Mouse (Mus musculus) 416B (cell line): ENCODE measurements around the gene Nt5c.
A peak's percentile ranks its signal among the peaks of the same experiment; 100 is the strongest.
"Not testable (repeated sequence)": the region's sequence is repeated elsewhere in the genome, so short reads cannot be mapped to it uniquely, and the experiment has no call there.

Experiments used
- DNase-seq: peaks from one replicate; pipeline ENCODE4 v3.0.0; 2011; ENCODE audit warnings: low read depth

The Nt5c gene

GRCm38 (mm10) chr11:115510507-115510888 is 18.8 kb upstream of the Nt5c start:
- DNase-seq: no peak

- DNase-seq: peak; percentile 52
These were observed 18.3 kb upstream of the Nt5c start for GRCm38 (mm10) chr11:115509773-115510506.

GRCm38 (mm10) chr11:115508061-115508460 is 16.4 kb upstream of the Nt5c start:
- DNase-seq: peak; percentile 41

- DNase-seq: peak; percentile 36
These were observed 14.9 kb upstream of the Nt5c start for GRCm38 (mm10) chr11:115506586-115506985.

- DNase-seq: no peak
These were observed 11.0 kb upstream of the Nt5c start for GRCm38 (mm10) chr11:115502636-115503035.

- not testable (repeated sequence) for DNase-seq
These were observed 4.9 kb upstream of the Nt5c start for GRCm38 (mm10) chr11:115496559-115496958.

- no peak for DNase-seq
These were observed 725 bp upstream of the Nt5c start for GRCm38 (mm10) chr11:115492387-115492786.

- DNase-seq: no peak
These were observed 964 bp downstream of the Nt5c start for GRCm38 (mm10) chr11:115490441-115491355.

- DNase-seq: no peak
These were observed 3.0 kb downstream of the Nt5c start for GRCm38 (mm10) chr11:115488551-115489104.

- DNase-seq: no peak
These were observed 6.5 kb downstream of the Nt5c start for GRCm38 (mm10) chr11:115485155-115485554.

- peak; percentile 74 for DNase-seq
These were observed 7.9 kb downstream of the Nt5c start for GRCm38 (mm10) chr11:115483726-115484125.

GRCm38 (mm10) chr11:115483278-115483677 is 8.4 kb downstream of the Nt5c start:
- no peak for DNase-seq

- no peak for DNase-seq
These were observed 10.0 kb downstream of the Nt5c start for GRCm38 (mm10) chr11:115481553-115482259.

GRCm38 (mm10) chr11:115478296-115478938 is 13.2 kb downstream of the Nt5c start:
- no peak for DNase-seq

GRCm38 (mm10) chr11:115477388-115477787 is 14.3 kb downstream of the Nt5c start:
- peak; percentile 28 for DNase-seq

- DNase-seq: not testable (repeated sequence)
These were observed 15.0 kb downstream of the Nt5c start for GRCm38 (mm10) chr11:115476630-115477029.

- DNase-seq: no peak
These were observed 15.9 kb downstream of the Nt5c start for GRCm38 (mm10) chr11:115475758-115476237.

GRCm38 (mm10) chr11:115475025-115475757 is 16.5 kb downstream of the Nt5c start, which contains the start of gene Armc7:
TSS of gene Armc7 (plus strand) at chr11:115475667.
- peak; percentile 96 for DNase-seq

- peak; percentile 95 for DNase-seq
These were observed 17.9 kb downstream of the Nt5c start for GRCm38 (mm10) chr11:115473626-115474275.

GRCm38 (mm10) chr11:115472183-115472582 is 19.5 kb downstream of the Nt5c start:
- no peak for DNase-seq
